Mouse (Mus musculus) myocyte (in vitro differentiated cells): ENCODE results near the gene Dtl. TPM values are rescaled to one million over a fixed set of nuclear protein-coding genes. Genes with fewer than 3 reads are reported as not detected.

Experiments used
- H3K27me3 ChIP-seq: one replicate; pipeline ENCODE4 v1.6.1; 2011; ENCODE audit not compliant: control insufficient read depth, insufficient read depth, insufficient read length
- H3K36me3 ChIP-seq: one replicate; pipeline ENCODE4 v1.6.1; 2011; ENCODE audit not compliant: control insufficient read depth, insufficient read depth
- H3K4me2 ChIP-seq: one replicate; pipeline ENCODE4 v1.6.1; 2011; ENCODE audit warnings: low read depth, control low read depth
- H3K4me3 ChIP-seq: one replicate; pipeline ENCODE4 v1.5.1; 2011; ENCODE audit warnings: mild to moderate bottlenecking, control low read depth, moderate library complexity
- H3K79me2 ChIP-seq: one replicate; pipeline ENCODE4 v1.6.1; 2011; ENCODE audit not compliant: control insufficient read depth, insufficient read depth
- H3ac ChIP-seq: one replicate; pipeline ENCODE4 v1.6.1; 2011; ENCODE audit not compliant: control insufficient read depth, insufficient read length
- CEBPB ChIP-seq: IDR thresholded peaks from 2 replicates; pipeline ENCODE4 v1.6.1; 2011; ENCODE audit warnings: mild to moderate bottlenecking, moderate library complexity; ENCODE audit not compliant: poor library complexity, insufficient read depth, severe bottlenecking
- E2F4 ChIP-seq: IDR thresholded peaks from one replicate; pipeline ENCODE4 v1.6.1; 2011; ENCODE audit warnings: mild to moderate bottlenecking, control low read depth, moderate library complexity; ENCODE audit not compliant: insufficient read depth
- MAX ChIP-seq: IDR thresholded peaks from one replicate; pipeline ENCODE4 v1.6.1; 2011; ENCODE audit warnings: low read depth, mild to moderate bottlenecking, control low read depth
- MYOD1 ChIP-seq, 3 experiments: IDR thresholded peaks; one replicate each; pipeline ENCODE4 v1.6.1; 2011; ENCODE audit warnings: control low read depth in 2 of 3, low read depth in 2 of 3, mild to moderate bottlenecking in 2 of 3, moderate library complexity in 1 of 3; ENCODE audit not compliant: insufficient read length in 2 of 3, control insufficient read depth in 1 of 3
- MYOG ChIP-seq, 3 experiments: IDR thresholded peaks; one replicate each; pipeline ENCODE4 v1.6.1; 2011; ENCODE audit warnings: control low read depth in 2 of 3, low read depth in 2 of 3, mild to moderate bottlenecking in 2 of 3; ENCODE audit not compliant: insufficient read length in 2 of 3, control insufficient read depth in 1 of 3, insufficient read depth in 1 of 3
- POLR2A ChIP-seq: IDR thresholded peaks from one replicate; pipeline ENCODE4 v1.6.1; 2011; ENCODE audit warnings: low read depth, mild to moderate bottlenecking, control low read depth, moderate library complexity; ENCODE audit not compliant: insufficient read length
- POLR2AphosphoS2 ChIP-seq: IDR thresholded peaks from one replicate; pipeline ENCODE4 v1.6.1; 2011; ENCODE audit warnings: low read depth, control low read depth; ENCODE audit not compliant: insufficient read length
- REST ChIP-seq: IDR thresholded peaks from one replicate; pipeline ENCODE4 v1.6.1; 2011; ENCODE audit warnings: mild to moderate bottlenecking, control low read depth, moderate library complexity; ENCODE audit not compliant: insufficient read depth, insufficient read length
- SRF ChIP-seq: IDR thresholded peaks from one replicate; pipeline ENCODE4 v1.6.1; 2011; ENCODE audit warnings: low read depth; ENCODE audit not compliant: control insufficient read depth, insufficient read length
- TCF12 ChIP-seq: IDR thresholded peaks from one replicate; pipeline ENCODE4 v1.6.1; 2011; ENCODE audit warnings: mild to moderate bottlenecking, control low read depth; ENCODE audit not compliant: poor library complexity, insufficient read depth, severe bottlenecking
- TCF3 ChIP-seq: IDR thresholded peaks from one replicate; pipeline ENCODE4 v1.6.1; 2011; ENCODE audit warnings: low read depth, control low read depth; ENCODE audit not compliant: insufficient read length
- USF1 ChIP-seq: IDR thresholded peaks from one replicate; pipeline ENCODE4 v1.6.1; 2011; ENCODE audit warnings: low read depth, mild to moderate bottlenecking, control low read depth, moderate library complexity
- polyA plus RNA-seq: library from polyadenylated mRNA; unstranded; fragments of >200 nt; fragmentation: generic; extraction: Trizol; gene quantifications from one replicate; pipeline ENCODE4 v1.2.1, GENCODE M21; 2012; ENCODE audit warnings: missing spikeins

Gene Dtl
- polyA plus RNA-seq, 1 experiment = 1.2 TPM

DNA sequence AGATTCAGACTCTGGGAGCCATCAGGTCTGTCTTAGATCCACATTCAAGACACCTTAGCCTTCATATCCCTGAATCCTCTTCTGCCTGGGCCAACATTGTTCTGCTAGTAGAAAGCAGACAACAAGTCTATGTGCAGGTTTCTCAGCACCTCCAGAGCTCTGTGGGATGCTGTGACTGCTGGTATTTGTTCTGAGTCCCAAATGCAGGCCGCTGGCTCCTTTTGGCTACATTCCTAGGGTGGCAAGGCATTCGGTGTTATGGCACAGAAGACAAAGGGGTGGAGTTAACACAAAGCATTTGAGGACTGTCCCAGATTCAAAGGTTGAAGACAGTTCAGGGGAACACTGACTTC, 81.1 kb downstream of the Dtl start:
- Histone ChIP-seq H3ac (no peak overlapping the region), H3K4me2 (peak overlapping the region; percentile 44), H3K36me3 (no peaks in the 10 kb centered on the region), H3K79me2 (no peaks in the 10 kb centered on the region), H3K27me3 (no peaks in the 10 kb centered on the region), H3K4me3 (no peak overlapping the region)
- TF ChIP-seq TCF3 (no peak), E2F4 (no peak), USF1 (no peak), MAX (no peak), CEBPB (no peak), MYOD1 (IDR thresholded peaks at IDR 0.05; ENCODE audit: control insufficient read depth in 1 of 3, insufficient read length in 2 of 3, low read depth in 2 of 3) (no peak), TCF12 (no peak), SRF (no peak), POLR2AphosphoS2 (no peak), POLR2A (no peak), REST (no peak), MYOG (IDR thresholded peaks at IDR 0.05; ENCODE audit: control insufficient read depth in 1 of 3, insufficient read depth in 1 of 3, insufficient read length in 2 of 3, low read depth in 2 of 3) (no peak)

DNA sequence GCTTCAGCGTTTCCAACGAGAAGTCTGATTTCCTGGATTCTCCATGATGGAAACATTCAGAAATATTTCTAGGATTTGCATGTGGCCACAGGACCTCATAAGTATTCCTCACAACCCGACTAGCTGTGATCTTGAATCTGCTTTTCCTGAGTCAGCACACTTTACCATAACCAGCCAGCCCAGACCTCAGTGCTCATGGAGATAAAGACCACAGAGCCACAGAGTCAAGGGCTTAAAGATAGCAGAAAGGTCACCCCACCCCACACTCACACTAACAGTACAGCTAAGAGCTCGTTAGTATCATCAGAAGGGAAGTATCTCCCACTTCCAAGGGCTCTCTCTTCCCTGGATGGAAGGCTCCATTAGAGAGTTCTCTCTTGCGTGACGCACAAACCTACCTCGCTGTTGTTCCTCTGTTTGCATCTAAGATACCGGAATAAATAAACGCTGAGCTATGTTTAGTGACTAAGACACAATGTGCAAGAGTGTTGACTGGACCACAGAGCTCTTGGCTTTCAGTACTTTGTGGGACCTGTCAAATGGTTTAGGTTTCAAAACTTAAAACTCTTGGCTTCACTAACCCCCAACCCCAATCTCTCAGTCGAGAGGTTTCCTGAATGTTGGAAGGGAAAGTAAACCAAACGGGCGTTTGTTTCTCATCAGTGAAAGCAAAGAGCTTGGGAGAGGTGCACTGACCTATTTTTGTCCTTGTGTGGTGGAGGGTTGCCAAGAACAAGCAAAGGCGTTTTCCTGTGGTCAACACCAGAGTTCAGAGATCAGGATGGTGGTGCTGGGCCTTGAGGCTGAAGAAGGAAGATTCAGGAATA, 81.7 kb downstream of the Dtl start:
- Histone ChIP-seq H3K27me3 (no peaks in the 10 kb centered on the region), H3K4me2 (peak overlapping the region; percentile 44), H3ac (no peak overlapping the region), H3K4me3 (no peak overlapping the region), H3K36me3 (no peaks in the 10 kb centered on the region), H3K79me2 (no peaks in the 10 kb centered on the region)
- no peak for TF ChIP-seq CEBPB

DNA sequence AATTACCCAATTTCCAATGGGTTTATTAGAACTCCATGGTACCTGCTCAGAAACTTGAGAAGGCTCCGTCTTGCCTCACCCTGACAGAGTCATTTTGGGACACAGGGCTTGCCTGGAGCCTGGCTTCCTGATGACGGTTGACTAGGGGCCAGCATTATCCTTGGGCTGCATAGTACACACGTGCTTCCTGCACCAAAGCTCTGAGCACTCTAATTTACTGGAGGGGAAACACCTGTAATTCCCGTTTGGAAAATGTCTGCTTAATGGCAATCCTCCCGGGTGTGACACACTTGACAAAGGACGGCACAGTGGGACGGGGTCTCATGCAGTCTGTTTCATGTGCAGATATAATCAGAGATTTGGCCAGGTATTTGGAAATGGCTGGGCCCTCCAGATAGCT, 84.9 kb downstream of the Dtl start:
- Histone ChIP-seq H3K79me2 (no peaks in the 10 kb centered on the region), H3K36me3 (no peaks in the 10 kb centered on the region), H3K4me3 (no peak overlapping the region), H3K4me2 (no peak overlapping the region), H3K27me3 (no peaks in the 10 kb centered on the region), H3ac (no peak overlapping the region)
- TF ChIP-seq TCF12 (no peak), MAX (no peak), USF1 (no peak), E2F4 (no peak), TCF3 (no peak), MYOG (IDR thresholded peaks at IDR 0.05; ENCODE audit: control insufficient read depth in 1 of 3, insufficient read depth in 1 of 3, insufficient read length in 2 of 3, low read depth in 2 of 3) (no peak)

Other genes with a start within 250 kb of the Dtl start
- 12.1 TPM for gene Tmem206, start 249.6 kb downstream of the Dtl start, polyA plus RNA-seq
- gene Ppp2r5a, start 172.3 kb downstream of the Dtl start, polyA plus RNA-seq = 28.1 TPM
- 17.5 TPM for gene Ints7, start 92 bp upstream of the Dtl start, polyA plus RNA-seq
- 16.3 TPM for gene Lpgat1, start 142.3 kb upstream of the Dtl start, polyA plus RNA-seq
- gene Nek2, start 245.9 kb upstream of the Dtl start, polyA plus RNA-seq = 21.2 TPM